Mouse (Mus musculus) MN1 (cell line): ENCODE measurements around the gene Plch2.

ENCODE experiments used
- DNase-seq: peaks from one replicate; pipeline ENCODE4 v3.0.0-alpha.2; 2016; ENCODE audit warnings: low spot score

Plch2 gene

DNA sequence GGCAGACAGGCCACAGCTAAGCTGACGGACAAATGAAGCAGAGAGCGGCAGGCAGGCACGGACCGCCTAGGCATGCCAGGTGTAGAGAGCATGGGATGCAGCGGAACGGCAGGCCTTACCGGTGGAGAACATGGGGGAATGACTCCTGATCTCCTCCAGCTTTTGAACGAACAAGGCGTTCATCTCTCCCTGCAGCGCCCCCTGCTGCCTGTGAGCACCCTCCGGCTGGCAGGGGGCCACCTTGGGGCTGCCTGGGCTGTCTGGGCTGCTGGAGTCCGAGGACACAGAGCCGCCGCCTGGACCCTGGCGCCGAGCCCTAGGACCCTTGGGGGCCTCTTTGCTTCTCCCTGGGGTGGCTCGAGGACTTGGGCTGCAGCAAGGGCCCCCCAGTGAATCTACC is 70.5 kb downstream of the Plch2 start:
- peak; percentile 92 for DNase-seq

DNA sequence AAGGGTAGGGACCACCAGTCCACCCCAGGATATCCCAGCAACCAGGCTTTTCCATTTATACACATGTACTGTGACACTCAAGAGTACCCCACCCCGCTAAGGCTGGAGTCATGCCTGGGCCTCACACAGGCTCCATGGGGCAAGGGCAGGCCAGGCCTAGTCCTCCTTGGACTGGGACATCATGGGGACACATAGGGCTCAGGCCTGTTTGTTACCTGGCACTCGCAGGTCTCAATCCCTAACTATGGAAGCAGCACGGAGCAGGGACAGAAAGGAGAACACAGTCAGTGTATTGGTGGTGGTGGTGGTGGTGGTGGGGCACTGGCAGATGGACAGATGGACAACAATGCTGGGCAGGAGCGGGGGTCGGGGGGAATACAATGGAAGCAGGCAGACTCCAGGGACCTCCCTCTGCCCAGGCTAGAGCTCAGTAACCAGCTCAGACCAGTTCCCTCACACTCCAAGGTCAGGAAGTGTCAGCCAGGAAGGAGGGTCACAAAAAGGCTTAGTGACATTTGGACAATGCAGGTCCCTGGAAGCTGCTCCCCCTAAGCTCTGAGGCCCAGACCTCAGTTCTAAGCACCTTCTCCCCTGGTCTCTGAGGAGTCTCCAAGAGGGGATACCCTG is 71.3 kb downstream of the Plch2 start:
- no peak for DNase-seq

DNA sequence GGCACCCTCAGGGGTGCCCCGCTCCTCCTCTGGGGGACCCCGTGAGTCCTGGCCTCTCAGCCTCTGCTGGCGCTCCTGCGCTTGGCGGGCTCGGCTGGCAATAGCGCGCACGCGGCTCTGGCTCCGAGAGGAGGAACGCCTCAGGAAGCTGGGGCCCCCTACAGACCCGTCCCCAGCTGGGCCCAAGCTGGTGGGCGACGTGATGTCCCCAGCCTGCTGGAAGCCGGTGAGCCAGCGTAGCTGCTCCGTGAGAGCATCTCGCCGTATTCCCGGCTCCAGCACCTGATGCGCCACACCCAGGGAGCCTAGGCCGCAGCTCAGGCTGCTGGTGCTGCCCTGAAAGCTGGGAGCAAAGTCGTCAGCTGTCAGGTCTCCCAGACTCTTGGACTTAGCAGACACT is 72.8 kb downstream of the Plch2 start:
- DNase-seq = no peak

DNA sequence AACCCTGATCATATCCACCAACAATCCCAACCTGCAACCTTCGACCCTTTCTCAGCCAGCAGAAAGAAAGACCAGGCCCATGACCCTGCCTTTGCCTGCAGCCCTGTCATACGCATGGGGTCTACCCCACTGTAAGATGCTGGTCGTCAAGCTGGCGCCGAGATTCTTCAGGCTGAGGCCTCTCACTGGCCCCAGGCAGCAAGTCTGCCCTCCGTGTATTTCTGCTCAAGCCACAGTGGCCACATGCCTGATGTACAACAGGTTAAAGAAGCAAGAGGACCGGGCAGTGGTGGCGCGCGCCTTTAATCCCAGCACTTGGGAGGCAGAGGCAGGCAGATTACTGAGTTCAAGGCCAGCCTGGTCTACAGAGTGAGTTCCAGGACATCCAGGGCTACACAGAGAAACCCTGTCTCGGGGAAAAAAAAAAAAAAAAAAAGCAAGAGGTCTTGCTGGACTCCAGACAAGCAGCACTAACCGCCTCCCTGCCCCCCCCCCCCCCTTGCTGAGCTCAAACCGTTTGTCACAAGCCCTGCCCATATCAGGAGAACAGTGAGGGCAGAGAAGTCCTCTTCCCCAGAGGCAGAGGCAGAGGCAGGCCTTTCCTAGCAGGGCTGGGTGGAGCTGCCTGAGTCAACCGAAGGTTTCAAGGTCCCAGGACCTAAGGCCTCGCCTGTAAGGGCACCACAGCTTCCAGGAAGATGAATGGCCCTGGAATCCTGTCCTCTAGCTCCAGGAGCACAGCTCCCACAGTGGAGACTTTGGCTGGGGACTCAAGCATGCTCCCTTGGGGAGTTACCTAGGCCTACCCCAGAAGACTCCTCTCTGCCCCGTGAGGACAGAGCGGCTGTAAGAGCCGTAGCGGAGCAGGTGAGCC is 74.1 kb downstream of the Plch2 start:
- DNase-seq = peak; percentile 30

DNA sequence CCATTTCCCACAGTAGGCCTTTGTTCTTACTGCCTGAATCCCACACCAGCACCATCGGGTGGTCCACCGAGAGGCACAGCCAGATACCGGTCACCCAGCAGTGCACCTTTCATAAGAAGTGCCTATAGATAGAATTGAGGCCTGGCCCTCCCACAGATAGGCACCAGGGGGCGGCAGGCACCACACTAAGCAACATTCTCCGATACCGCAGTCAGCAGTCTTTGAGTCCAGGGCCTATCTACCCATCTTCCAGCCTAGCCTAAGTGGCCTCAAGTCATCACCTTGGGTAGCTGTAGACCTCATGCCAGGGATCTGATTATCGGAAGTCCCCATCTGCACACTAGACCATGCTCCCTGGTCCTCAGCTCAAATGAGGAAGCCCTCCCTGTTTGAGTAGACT is 75.1 kb downstream of the Plch2 start:
- DNase-seq = peak; percentile 73

DNA sequence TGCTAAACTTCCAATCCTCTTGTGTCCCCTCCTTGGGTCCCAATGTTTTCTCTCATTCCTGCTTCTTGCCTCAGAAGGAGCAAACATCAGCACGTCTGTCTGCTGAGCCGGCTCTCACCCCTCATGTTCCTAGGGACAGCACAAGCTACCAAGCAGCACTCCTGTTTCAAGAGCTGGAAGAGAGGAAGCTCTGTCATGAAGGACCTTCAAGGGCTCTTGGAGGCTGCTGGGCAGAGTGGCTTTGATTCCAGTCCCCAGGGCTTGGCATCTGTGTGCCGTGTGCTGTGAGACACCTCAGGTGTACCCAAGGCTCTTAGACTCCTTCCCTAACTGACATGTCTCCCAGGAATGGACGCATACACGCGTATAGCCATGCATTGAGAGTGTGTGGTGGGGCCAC is 75.5 kb downstream of the Plch2 start:
- DNase-seq = no peak

DNA sequence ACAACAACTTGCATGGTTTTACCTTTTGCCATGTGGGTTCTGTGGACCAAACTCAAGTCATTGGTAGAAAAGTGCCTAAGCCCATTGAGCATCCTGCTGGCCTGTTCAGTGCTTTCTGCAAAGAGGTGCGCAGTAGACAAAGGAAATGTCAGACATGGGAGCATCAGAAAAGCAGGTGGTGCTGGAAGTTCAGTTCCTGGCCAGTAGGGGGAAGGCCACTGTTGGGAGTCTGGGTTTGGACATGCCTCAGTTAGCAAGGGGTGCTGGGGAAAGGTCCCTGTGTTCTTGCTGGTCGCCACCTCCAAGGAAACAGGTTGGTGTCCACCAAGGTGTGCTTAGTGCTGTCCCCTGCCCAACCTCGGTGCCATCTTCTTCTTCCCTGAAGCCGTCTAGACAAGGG is 76.5 kb downstream of the Plch2 start:
- DNase-seq = peak; percentile 50

DNA sequence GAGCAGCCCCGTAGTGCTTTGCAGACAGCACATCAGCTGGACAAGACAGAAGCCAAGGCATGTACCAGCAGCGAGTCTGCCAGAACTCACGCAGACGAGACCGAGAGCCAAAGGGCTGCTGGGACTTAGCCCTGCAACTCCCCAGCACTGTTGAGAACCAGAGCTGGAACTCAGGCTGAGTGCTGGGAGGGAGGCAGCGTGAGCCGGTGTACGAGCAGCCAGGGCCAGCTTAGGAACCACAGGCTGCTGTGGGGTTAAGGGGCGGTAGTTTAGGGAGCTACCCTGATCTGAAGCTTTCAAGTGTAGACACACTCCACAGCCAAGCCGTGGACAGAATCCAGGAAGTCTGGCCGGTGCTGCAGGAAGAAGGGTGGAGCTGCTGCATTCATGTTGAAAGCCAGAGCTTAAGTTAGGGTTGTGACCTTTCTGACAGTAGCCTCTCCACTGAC is 82.4 kb downstream of the Plch2 start:
- no peak for DNase-seq

DNA sequence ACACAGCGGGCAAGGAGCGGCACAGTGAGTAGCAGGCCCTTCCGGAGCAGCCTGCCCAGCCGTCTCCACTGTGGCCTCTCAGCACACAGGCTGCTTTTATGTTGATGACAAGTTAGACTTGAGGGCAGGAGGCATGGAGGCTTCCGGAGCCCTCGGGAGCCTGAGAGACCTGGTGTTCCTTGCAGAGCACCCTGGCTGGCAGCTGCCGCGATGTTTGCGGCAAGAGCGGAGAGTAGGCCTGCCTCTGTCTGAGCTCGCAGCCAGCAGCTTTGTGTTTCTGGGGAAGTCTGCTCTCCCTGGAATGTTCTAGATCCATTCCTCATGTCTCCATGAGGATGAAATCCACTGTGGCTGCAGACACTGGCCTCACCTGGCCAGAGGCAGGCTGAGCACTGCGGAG is 84.0 kb downstream of the Plch2 start:
- no peak for DNase-seq

DNA sequence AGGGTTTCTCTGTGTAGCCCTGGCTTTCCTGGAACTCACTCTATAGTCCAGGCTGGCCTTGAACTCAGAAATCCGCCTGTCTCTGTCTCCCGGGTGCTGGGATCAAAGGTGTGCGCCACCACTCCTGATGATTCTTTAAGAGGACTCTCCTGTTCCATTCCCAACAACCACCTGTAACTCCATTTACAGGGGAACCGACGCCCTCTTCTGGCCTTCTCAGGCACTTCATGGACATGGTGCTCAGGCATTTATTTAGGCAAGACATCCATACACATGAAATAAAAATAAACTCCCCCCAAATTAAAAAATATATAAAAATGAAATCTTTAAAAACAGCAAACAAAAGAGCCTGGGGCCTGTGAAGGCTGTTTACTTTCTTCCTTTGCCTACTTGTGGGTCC is 89.4 kb downstream of the Plch2 start:
- peak; percentile 71 for DNase-seq

DNA sequence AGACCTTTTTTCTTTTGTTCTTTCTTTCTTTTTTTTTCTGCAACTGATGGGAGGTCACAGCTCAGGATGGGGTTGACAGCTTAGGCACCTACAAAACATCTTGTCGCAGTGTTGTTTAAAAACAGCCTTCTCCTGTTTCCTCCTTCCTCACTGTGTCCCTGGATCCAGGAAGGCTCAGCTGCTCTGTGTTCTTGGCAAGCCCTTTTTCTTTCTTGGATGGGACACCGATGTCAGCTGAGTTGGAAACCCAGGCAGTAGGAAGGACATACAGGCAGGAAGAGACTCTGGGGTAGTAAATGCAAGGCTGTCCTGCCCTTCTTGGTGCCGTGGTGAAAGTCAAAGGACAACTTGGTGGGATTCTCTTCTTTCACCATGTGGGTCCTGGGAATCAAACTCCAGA is 90.7 kb downstream of the Plch2 start:
- DNase-seq = no peak

DNA sequence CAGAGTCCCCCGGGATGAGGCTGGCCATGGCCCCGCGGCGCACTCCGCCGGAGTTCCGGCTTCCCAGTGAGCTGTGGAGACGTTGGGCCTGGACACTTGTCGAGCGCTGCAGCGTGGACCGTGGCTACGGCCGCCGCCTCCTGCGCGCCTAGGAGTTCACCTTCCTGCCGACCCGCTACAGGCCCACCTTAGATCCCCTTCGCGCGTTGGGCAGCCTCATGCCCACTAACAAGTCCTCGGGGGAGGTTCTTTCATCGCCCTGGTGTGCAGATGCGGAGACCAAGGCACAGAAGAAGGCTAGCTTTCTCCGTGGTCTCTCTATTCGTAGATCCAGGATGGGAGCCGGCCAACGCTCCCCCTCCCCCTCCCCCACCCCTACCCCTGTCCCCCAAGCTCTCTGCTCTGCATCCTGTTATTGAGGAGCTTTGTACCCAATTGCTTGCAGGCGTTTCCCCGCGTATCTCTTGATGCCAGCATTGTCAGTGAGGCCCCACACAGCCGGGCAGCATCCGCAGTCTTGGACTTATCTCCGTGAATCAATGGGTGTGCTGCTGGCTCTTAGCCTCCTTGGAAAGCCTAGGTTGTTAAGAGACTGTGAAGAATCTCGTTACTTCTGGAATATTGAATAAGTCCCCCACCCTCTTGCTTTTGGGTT is 91.9 kb downstream of the Plch2 start:
- DNase-seq = peak; percentile 53

DNA sequence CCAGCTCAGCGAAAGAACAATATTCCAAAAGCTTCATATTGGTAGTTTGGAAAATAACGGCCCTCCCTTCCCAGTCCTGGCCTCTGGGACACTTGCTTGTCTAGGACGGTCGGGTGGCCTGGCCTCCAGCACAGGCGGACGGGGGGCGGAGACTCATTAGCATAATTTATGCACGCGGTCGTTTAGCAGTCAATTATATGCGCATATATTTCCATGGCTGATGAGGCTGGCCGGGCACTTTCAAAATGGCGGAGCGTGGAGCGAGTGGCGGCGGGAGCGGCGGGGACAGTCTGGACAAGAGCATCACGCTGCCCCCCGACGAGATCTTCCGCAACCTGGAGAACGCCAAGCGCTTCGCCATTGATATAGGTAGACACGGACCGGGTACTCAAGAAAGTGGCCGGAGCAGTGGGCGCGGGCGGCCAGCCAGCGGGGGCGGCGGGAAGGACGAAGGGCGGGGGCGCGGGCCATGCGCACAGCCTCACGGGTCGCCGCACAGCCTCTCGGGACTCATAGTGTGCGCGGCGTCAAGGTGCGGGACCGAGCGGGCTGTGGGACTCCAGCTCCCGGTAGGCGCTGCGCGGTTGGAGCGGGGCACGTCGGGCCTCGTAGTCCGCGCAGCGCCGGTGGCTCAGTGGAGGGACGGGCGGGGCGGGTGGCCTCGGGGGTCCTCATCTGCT is 92.5 kb downstream of the Plch2 start, which contains the start of gene Pank4:
Pank4 (plus strand) TSS at position 223 of the 680 bp plus-strand sequence.
- peak; percentile 95 for DNase-seq

DNA sequence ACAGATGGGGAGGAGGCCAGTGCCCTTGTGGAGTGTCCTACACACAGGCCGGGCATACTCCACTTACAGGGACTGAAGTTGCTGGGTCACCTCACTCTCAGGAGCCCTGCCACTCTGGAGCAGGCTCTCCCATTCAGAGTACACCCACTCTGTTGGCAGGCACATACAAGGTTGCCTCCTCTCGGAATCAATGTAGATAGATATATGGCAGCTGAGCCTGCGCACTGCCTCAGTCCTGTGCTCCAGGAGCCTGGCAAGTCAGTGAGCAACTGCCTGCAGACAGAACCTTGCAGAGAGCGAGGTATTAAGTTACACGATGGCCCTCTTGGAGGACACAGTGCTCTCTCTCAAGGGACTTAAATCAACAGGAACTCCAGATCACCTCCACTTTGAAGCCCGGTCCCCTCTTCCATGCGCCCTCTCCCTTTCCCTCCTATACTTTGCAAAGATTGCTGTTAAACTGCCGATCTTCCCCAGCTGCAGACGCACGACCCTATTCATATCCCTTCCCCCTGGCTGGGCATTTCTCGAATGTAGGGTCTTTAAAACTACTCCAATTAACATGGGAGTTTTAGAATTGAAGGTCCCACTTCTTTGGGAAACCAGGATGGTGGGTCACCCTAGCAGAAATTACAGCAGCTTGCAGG is 93.3 kb downstream of the Plch2 start:
- peak; percentile 36 for DNase-seq

DNA sequence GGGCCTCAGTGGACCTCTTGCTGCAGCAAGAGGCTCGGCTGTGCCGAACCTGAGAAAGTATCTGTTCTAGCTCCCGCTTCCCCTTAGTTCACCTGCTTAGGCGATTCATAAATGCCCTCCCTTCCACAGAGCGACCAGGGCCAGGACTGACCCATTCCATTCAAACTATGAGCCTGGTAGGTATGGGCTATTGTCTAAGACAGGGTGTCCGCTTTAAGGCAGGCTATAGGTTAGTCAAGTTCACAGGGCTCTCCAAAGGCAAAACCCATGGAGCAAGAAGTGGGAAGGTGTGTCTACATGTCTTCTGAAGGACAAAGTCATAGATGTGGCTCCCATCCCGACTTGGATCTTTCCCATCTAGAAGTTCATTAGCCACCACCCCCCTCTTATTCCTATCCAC is 93.9 kb downstream of the Plch2 start:
- no peak for DNase-seq

DNA sequence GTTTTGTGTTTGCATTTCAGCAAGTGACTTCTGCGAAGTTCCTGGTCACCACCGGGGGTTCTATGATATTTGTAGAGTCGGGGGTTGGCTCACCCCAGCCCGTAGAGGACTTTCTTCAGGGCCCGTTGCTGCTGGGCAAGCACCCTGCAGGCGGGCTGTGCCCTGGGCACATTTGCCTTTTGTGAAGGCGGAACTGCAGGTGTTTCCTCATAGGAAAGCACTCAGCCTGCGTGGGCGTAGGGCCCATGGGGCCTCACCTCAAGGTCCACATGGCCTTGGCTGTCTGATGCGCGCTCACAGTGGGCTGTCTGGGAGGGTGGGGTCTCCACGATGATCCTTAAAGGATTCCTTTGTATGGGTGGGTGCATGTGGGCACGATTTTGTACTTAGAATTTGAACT is 94.7 kb downstream of the Plch2 start:
- no peak for DNase-seq

DNA sequence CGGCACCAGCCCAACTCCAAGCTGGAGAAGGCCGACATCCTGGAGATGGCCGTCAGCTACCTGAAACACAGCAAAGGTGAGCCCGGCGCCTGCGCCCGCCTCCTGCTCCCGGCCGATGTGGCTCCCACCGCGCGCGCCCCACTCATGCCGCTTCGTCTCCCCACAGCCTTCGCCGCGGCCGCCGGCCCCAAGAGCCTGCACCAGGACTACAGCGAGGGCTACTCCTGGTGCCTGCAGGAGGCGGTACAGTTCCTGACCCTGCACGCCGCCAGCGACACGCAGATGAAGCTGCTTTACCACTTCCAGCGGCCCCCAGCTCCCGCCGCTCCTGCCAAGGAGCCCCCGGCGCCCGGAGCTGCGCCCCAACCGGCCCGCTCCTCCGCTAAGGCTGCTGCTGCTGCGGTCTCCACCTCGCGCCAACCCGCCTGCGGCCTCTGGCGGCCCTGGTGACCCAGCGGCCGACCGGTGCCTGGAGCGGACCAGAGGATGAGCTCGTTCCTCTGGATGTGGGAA is 95.3 kb downstream of the Plch2 start:
- DNase-seq = peak; percentile 70

DNA sequence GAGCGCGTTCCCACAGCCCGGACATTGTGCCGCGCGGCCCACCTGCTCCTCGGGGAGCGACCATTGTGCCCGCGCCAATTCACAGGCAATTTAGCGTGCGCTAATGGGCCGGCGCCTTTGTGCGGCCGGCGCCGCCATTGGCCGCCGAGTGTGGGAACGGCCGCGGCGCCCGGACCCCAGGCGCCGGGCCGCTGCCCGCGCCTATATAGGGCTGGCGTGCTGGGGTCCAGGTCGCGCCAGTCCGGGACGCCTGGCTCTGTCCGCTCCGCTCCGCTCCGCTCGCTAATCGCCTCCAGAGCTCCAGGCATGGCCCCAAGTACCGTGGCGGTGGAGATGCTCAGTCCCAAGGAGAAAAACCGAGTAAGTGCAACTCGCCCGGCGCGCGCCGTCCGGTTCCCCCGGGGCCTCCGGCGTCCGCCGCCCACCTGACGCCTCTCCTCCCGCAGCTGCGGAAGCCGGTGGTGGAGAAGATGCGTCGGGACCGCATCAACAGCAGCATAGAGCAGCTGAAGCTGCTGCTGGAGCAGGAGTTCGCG is 95.8 kb downstream of the Plch2 start, which contains the start of gene Hes5:
Hes5 (plus strand) TSS at position 234 of the 536 bp plus-strand sequence.
- peak; percentile 62 for DNase-seq

DNA sequence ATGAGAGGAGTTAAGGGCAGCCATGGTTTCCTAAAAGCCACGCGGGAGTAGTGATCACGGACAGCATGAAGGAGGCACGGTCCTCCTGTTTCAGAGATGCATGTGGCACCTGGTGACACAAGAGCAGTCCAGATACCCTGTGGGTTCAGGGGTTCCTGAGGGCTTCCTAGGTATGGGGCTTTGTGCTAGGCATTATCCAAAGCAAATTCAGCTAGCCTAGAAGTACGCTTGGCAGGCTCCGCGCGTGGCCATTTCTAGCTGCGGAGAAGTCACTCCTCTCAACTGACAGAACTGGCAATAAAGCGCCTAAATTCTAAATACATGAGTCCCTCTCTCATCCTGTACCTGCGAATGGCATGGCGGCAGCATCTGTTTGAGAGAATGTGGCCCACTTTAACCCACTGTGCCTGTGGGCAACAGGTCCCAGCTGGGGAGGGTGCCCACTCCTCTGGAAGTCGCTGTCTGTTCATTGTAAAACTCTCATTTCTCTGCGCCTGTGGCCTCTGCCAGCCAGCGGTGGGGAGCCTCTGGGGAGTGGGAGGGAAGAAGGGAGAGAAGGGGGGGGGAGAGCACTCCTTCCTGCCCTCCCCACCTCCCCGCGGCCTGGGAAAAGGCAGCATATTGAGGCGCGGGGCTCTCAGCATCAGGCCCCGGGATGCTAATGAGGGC is 96.4 kb downstream of the Plch2 start:
- DNase-seq = no peak

DNA sequence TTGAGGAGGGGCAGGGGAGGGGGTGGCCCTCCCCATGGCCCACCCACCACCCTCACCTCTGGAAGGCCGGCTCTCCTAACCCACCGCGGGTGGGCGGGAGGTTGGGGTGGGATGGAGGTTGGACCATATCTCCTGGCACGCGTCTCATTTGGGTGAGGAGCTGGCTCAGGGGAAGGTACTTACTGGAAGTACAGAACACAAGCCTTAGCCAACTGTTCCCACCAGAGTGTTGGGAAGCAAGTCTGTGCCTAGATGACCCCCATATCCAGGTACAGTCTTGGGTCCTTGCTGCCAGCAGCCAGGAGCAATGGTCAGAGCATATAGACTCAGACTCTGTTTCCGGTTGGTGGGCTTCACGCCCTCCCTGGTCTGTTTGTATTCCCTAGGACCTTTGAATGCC is 98.0 kb downstream of the Plch2 start:
- DNase-seq = no peak

DNA sequence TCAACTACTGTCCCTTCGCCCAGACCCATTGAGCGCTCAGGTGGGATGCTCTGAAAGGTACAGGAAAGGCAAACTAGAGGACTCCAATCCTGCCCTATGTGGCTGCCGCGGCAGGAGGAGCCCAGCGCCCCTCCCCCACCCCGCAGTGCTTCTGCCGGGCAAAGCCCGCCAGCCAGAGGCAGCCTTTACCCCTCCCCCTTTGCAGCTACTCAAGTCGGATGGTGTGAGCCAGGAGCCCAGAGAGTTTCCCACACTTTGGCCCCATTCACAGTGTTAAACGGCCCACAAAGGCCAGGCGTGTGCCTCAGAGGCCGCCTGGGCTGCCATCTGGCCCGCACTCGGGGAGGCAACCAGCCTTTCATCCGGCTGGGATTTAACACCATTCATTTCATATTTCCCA is 98.4 kb downstream of the Plch2 start:
- DNase-seq = peak; percentile 72
